Mouse (Mus musculus) layer of hippocampus, postnatal 25 days (tissue): Measurements from ENCODE around the gene Tenm3. TPM values are rescaled to one million over a fixed set of nuclear protein-coding genes. Genes with fewer than 3 reads are reported as not detected.
"Not testable (repeated sequence)": the region's sequence is repeated elsewhere in the genome, so short reads cannot be mapped to it uniquely, and the experiment has no call there.

ENCODE experiments used
- DNase-seq, 2 experiments: peaks; one replicate each; pipeline ENCODE4 v3.0.0; 2022; ENCODE audit warnings: mixed read lengths in 2 of 2, low spot score in 1 of 2; ENCODE audit errors: extremely low spot score in 1 of 2
- total RNA-seq, 2 experiments: library from RNA; stranded (reverse); gene quantifications; 2 replicates each; pipeline ENCODE4 v1.2.3; 2021

The Tenm3 gene
- total RNA-seq, 2 experiments from 2014 or later = 72.4 to 80.0 TPM

GRCm38 (mm10) chr8:48181000-48181399 lies 662.8 kb downstream of the Tenm3 start:
- no peak for DNase-seq

- not testable (repeated sequence) for DNase-seq
Measured at GRCm38 (mm10) chr8:48180146-48180545, 663.6 kb downstream of the Tenm3 start.

- no peak for DNase-seq
Measured at GRCm38 (mm10) chr8:48178993-48179392, 664.8 kb downstream of the Tenm3 start.

- no peak for DNase-seq
Measured at GRCm38 (mm10) chr8:48177876-48178275, 665.9 kb downstream of the Tenm3 start.
